Mouse (Mus musculus) fat pad, adult 2 months (tissue): ENCODE data around the gene Slc37a2.
"Not testable (repeated sequence)": the region's sequence is repeated elsewhere in the genome, so short reads cannot be mapped to it uniquely, and the experiment has no call there.

Experiments
- DNase-seq: peaks from one replicate; pipeline ENCODE4 v3.0.0-alpha.2; 2011; ENCODE audit warnings: low read depth, low spot score; ENCODE audit errors: extremely low read depth

The Slc37a2 gene

GRCm38 (mm10) chr9:37255149-37255888 is at the start of gene Slc37a2:
TSS of gene Slc37a2 (minus strand) at chr9:37255738.
- DNase-seq, result no peak

- no peak for DNase-seq
Measured at GRCm38 (mm10) chr9:37301720-37302119, 46.2 kb upstream of the Slc37a2 start.

- DNase-seq, result not testable (repeated sequence)
Measured at GRCm38 (mm10) chr9:37300501-37300900, 45.0 kb upstream of the Slc37a2 start.

- DNase-seq, result no peak
Measured at GRCm38 (mm10) chr9:37295586-37295985, 40.0 kb upstream of the Slc37a2 start.

- no peak for DNase-seq
Measured at GRCm38 (mm10) chr9:37266622-37267021, 11.1 kb upstream of the Slc37a2 start.

- no peak for DNase-seq
Measured at GRCm38 (mm10) chr9:37255889-37256225, 319 bp upstream of the Slc37a2 start.

GRCm38 (mm10) chr9:37254531-37255110 is 917 bp downstream of the Slc37a2 start:
- no peak for DNase-seq

- DNase-seq, result no peak
Measured at GRCm38 (mm10) chr9:37250631-37251030, 4.9 kb downstream of the Slc37a2 start.

- no peak for DNase-seq
Measured at GRCm38 (mm10) chr9:37249976-37250375, 5.6 kb downstream of the Slc37a2 start.

- no peak for DNase-seq
Measured at GRCm38 (mm10) chr9:37248381-37248906, 7.1 kb downstream of the Slc37a2 start.

- DNase-seq, result no peak
Measured at GRCm38 (mm10) chr9:37247429-37247828, 8.1 kb downstream of the Slc37a2 start.

GRCm38 (mm10) chr9:37245810-37246209 is 9.7 kb downstream of the Slc37a2 start:
- DNase-seq, result no peak

GRCm38 (mm10) chr9:37245404-37245803 is 10.1 kb downstream of the Slc37a2 start:
- no peak for DNase-seq

- DNase-seq, result no peak
Measured at GRCm38 (mm10) chr9:37244600-37244999, 10.9 kb downstream of the Slc37a2 start.

GRCm38 (mm10) chr9:37242764-37243163 is 12.8 kb downstream of the Slc37a2 start:
- no peak for DNase-seq

- no peak for DNase-seq
Measured at GRCm38 (mm10) chr9:37235951-37236737, 19.4 kb downstream of the Slc37a2 start.

- DNase-seq, result no peak
Measured at GRCm38 (mm10) chr9:37232201-37233195, 23.0 kb downstream of the Slc37a2 start.

- DNase-seq, result no peak
Measured at GRCm38 (mm10) chr9:37230486-37231195, 24.9 kb downstream of the Slc37a2 start.

- DNase-seq, result no peak
Measured at GRCm38 (mm10) chr9:37229880-37230325, 25.6 kb downstream of the Slc37a2 start.

GRCm38 (mm10) chr9:37225581-37225980 is 30.0 kb downstream of the Slc37a2 start:
- no peak for DNase-seq
